In the genomic region with DNA sequence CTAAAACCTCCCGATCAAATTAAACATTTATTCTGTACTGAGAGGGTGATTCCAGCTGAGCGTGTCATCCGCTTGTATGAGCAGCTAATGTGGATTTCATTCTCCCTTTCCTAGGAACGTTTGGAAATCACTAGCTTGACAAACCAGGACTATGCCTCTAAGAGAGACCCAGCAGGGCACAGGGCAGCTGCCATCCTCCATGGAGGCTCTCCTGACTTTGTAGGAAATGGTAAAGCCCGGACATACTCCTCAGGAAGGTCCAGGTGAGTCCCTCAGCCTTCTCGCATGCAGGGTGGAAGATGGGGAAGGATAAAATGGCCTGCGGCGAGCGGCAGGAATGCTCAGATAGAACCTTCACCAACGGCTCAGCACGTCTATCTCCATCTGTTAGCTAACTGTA, we compare ENCODE assay signal across 32 mouse cellular contexts. TPM values are rescaled to one million over a fixed set of nuclear protein-coding genes. Genes with fewer than 3 reads are reported as not detected.
"Had no signal": no experiment of that assay in that cellular context is flagged by ENCODE, and none has a peak within 500 bp of the region (broad histone marks: within the 10 kb centered on the region; RNA-seq: fewer than 3 reads in every experiment).

No protein-coding gene starts in this region.

- H3K27ac ChIP-seq: limb, embryonic 10.5 days; limb, embryonic 12.5 days; limb, embryonic 13.5 days; limb, embryonic 15.5 days; liver, embryonic 12.5 days; liver, embryonic 13.5 days; liver, embryonic 14.5 days; liver, embryonic 15.5 days; lung, embryonic 15.5 days; macrophage; midbrain, embryonic 10.5 days; midbrain, embryonic 12.5 days; midbrain, embryonic 13.5 days; midbrain, embryonic 15.5 days had no signal

- H3K4me1 ChIP-seq: limb, embryonic 10.5 days; limb, embryonic 12.5 days; limb, embryonic 13.5 days; limb, embryonic 15.5 days; liver, embryonic 12.5 days; liver, embryonic 13.5 days; liver, embryonic 15.5 days; lung, embryonic 15.5 days; midbrain, embryonic 10.5 days; midbrain, embryonic 12.5 days; midbrain, embryonic 13.5 days; midbrain, embryonic 15.5 days had no signal

- DNase-seq: left cerebral cortex, postnatal 4 days; liver; liver, embryonic 13.5 days; liver, postnatal 0 days; lung, adult 18-20 months; lung, adult 2 months; lung, embryonic 14.5 days; lung, postnatal 10 days; lung, postnatal 14 days; lung, postnatal 36 days; lung, postnatal 4 days; midbrain, embryonic 14.5 days had no signal

- H3K9me3 ChIP-seq: limb, embryonic 10.5 days; limb, embryonic 12.5 days; limb, embryonic 13.5 days; limb, embryonic 15.5 days; liver, embryonic 12.5 days; liver, embryonic 13.5 days; liver, embryonic 15.5 days; lung, embryonic 15.5 days; midbrain, embryonic 15.5 days had no signal

- H3K27me3 ChIP-seq: limb, embryonic 12.5 days; limb, embryonic 13.5 days; limb, embryonic 15.5 days; liver, embryonic 12.5 days; liver, embryonic 13.5 days; liver, embryonic 15.5 days; lung, embryonic 15.5 days; megakaryocyte, embryonic 14.5 days; midbrain, embryonic 12.5 days; midbrain, embryonic 13.5 days; midbrain, embryonic 15.5 days had no signal

- H3K4me3 ChIP-seq: limb, embryonic 10.5 days; limb, embryonic 12.5 days; limb, embryonic 13.5 days; limb, embryonic 15.5 days; liver, embryonic 12.5 days; liver, embryonic 13.5 days; liver, embryonic 15.5 days; lung, embryonic 15.5 days; megakaryocyte, embryonic 14.5 days; midbrain, embryonic 10.5 days; midbrain, embryonic 12.5 days; midbrain, embryonic 13.5 days; midbrain, embryonic 15.5 days; myocyte had no signal

RNA-seq across cellular contexts. Expression of gene Gpr176, which starts 39.6 kb away (rescaled TPM):
- total RNA-seq: liver, adult 2 months; megakaryocyte progenitor cell, adult 5-6 weeks; megakaryocyte, adult 5-6 weeks; megakaryocyte-erythroid progenitor cell, adult 5-6 weeks; monocyte, adult 5-6 weeks had no signal
- polyA plus RNA-seq: liver, adult 2 months had no signal
